Mouse (Mus musculus) liver, embryonic 12.5 days (tissue): ENCODE data around the gene Slco2b1. TPM values are rescaled to one million over a fixed set of nuclear protein-coding genes. Genes with fewer than 3 reads are reported as not detected.

Experiments
- ATAC-seq: fragments of 200-750 bp; cut with Nextera tagmentation; 2 replicates; pipeline ENCODE4 v1.8.0; 2017; ENCODE audit warnings: moderate number of reproducible peaks, mild to moderate bottlenecking, moderate library complexity
- H3K27ac ChIP-seq: fragments of 300-500 bp; sonication (generic); 2 replicates; pipeline ENCODE4 v1.5.1; 2016; ENCODE audit warnings: mild to moderate bottlenecking
- H3K27me3 ChIP-seq: fragments of 300-500 bp; sonication (generic); replicated peaks from 2 replicates; pipeline ENCODE4 v1.6.1; 2016; ENCODE audit warnings: mild to moderate bottlenecking, moderate library complexity
- H3K36me3 ChIP-seq: fragments of 300-500 bp; sonication (generic); 2 replicates; pipeline ENCODE4 v1.6.1; 2016; ENCODE audit warnings: mild to moderate bottlenecking, moderate library complexity
- H3K4me1 ChIP-seq: fragments of 300-500 bp; sonication (generic); 2 replicates; pipeline ENCODE4 v1.6.1; 2016
- H3K4me2 ChIP-seq: fragments of 300-500 bp; sonication (generic); 2 replicates; pipeline ENCODE4 v1.6.1; 2016; ENCODE audit warnings: mild to moderate bottlenecking, moderate library complexity
- H3K4me3 ChIP-seq: fragments of 300-500 bp; sonication (generic); 2 replicates; pipeline ENCODE4 v1.5.1; 2016; ENCODE audit warnings: mild to moderate bottlenecking, moderate library complexity
- H3K9ac ChIP-seq: fragments of 300-500 bp; sonication (generic); 2 replicates; pipeline ENCODE4 v1.6.1; 2016; ENCODE audit warnings: mild to moderate bottlenecking, moderate library complexity
- H3K9me3 ChIP-seq: fragments of 300-500 bp; sonication (generic); replicated peaks from 2 replicates; pipeline ENCODE4 v1.6.1; 2016; ENCODE audit warnings: mild to moderate bottlenecking, moderate library complexity
- WGBS: fragments of 180-500 bp; shearing (Covaris S2); methylation state at CpG from one replicate; pipeline ENCODE4 v1.1.7; 2016; ENCODE audit not compliant: insufficient replicate concordance; 5-methylcytosine and 5-hydroxymethylcytosine counted together
- polyA plus RNA-seq: library from polyadenylated mRNA; unstranded; fragments of >200 nt; fragmentation: Nextera tagmentation; extraction: Ambion mirVana; gene quantifications from 2 replicates; pipeline ENCODE4 v1.2.1, GENCODE M21; 2016

Slco2b1 gene
- polyA plus RNA-seq, 1 experiment from 2014 or later, result 0.45 TPM

DNA sequence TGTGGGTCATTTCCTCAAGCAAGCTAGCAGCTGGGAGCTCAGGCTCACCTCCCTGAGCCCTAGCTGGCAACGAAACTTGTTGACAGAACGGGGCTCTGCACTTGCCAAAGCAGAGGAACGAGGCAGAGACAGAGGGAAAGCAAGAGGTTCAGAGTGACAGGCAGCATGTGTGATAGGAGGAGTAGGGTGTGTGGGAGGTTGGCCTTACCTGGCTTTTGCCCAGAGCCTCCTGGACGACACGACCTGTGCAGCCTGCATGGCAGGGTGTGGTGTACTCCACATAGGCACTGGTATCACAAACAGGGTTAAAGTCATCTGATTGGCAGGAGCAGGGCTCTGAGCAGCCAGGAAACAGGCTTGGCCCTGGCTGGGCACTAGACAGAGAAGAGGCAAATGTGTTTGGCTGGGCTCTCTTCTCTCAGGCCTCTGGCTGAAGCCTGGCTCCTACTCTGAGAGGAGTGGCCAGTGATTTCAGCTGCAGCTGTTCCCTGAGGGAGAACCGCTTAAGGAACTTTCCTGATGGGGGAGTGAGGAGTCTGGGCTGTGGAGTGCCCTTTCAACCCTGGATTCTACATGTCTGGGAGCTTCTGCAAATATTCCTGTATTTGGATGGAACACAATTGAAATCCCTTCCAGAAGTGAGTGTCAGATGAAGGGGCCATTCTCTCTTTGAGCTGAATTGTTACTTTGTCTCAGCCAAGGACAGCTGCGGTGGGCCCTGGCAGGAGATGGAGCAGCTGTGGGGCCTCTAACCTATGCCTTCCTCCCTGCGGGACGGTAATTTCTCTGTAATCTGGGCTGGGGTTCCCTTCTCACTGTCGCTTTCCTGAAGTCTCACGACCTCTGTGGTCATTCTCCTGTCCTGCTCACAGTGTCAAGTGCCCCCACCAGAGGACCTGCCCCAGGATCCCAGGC, 46.3 kb downstream of the Slco2b1 start:
- H3K4me3 ChIP-seq, result no peak overlapping the region
- H3K27me3 ChIP-seq, result peaks cover 26% of the 10 kb centered on the region
- H3K4me1 ChIP-seq, result no peaks in the 10 kb centered on the region
- H3K9ac ChIP-seq, result no peak overlapping the region
- no peaks in the 10 kb centered on the region for H3K9me3 ChIP-seq
- no peak overlapping the region for H3K27ac ChIP-seq
- H3K36me3 ChIP-seq, result no peaks in the 10 kb centered on the region
- no peak overlapping the region for H3K4me2 ChIP-seq
- ATAC-seq, result no peak
- WGBS, result 46% methylated on average over 11 of the region's 11 CpGs

DNA sequence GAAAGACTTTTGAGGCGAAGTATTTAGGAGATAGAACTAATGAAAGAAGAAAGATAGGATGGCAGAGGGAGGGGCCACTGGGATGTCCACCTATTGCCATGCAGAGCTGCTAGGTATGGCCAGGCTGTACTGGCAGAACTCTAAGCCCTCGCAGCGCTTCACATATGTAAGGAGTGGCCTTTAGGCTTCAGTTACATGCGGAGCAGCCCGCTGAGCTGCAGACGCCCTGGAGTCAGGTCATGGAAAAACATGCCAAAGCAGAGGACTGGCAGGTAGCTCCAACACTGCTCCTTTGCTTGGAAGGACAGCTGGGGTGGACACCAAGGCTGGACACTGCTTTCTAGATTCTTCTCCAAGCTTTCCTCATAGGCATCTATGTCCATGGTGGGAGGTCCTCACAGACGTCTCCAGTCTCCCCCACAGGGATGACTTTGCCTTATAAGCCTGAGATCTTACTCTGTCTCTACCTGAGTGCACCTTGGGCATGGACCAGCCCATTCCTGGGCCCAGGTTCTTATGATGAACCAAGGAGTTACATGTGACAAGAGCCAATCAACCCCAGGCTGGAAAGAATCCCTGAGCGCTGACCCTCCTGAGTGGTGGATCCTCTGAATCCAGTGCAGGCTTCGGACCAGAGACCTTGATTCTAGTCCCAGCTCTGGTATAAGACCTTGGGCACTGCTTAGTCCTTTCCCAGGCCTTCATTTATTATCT, 47.5 kb downstream of the Slco2b1 start:
- no peaks in the 10 kb centered on the region for H3K4me1 ChIP-seq
- H3K4me2 ChIP-seq, result no peak overlapping the region
- no peak overlapping the region for H3K9ac ChIP-seq
- H3K4me3 ChIP-seq, result no peak overlapping the region
- H3K9me3 ChIP-seq, result no peaks in the 10 kb centered on the region
- H3K27me3 ChIP-seq, result peaks cover 23% of the 10 kb centered on the region
- H3K36me3 ChIP-seq, result no peaks in the 10 kb centered on the region
- no peak overlapping the region for H3K27ac ChIP-seq
- WGBS, result 75% methylated on average over 9 of the region's 9 CpGs
- ATAC-seq, result no peak

DNA sequence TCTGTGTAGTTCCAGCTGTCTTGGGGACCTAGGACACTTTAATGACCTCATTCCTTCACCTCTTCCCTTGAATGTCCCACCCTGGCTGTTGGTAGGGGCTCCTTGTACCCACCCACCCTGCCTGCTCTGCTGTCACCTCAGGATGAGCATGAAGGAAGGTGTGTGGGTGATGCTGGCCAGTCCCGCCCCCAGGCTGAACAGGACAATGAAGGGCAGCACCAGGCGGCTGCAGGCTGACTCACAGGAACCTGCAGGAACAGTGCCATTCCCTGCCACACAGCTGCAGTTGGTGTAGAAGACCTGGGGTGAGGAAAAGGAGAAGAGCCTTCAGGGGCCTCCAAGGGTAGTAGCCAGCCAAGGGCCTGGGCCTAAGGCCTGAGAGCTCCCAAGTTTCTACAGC, 48.8 kb downstream of the Slco2b1 start:
- no peaks in the 10 kb centered on the region for H3K9me3 ChIP-seq
- no peak overlapping the region for H3K4me2 ChIP-seq
- 60% methylated on average over 2 of the region's 2 CpGs for whole genome bisulfite sequencing
- H3K27ac ChIP-seq, result no peak overlapping the region
- no peak for ATAC-seq
- H3K27me3 ChIP-seq, result peaks cover 18% of the 10 kb centered on the region
- no peak overlapping the region for H3K9ac ChIP-seq
- H3K36me3 ChIP-seq, result no peaks in the 10 kb centered on the region
- no peaks in the 10 kb centered on the region for H3K4me1 ChIP-seq
- no peak overlapping the region for H3K4me3 ChIP-seq

DNA sequence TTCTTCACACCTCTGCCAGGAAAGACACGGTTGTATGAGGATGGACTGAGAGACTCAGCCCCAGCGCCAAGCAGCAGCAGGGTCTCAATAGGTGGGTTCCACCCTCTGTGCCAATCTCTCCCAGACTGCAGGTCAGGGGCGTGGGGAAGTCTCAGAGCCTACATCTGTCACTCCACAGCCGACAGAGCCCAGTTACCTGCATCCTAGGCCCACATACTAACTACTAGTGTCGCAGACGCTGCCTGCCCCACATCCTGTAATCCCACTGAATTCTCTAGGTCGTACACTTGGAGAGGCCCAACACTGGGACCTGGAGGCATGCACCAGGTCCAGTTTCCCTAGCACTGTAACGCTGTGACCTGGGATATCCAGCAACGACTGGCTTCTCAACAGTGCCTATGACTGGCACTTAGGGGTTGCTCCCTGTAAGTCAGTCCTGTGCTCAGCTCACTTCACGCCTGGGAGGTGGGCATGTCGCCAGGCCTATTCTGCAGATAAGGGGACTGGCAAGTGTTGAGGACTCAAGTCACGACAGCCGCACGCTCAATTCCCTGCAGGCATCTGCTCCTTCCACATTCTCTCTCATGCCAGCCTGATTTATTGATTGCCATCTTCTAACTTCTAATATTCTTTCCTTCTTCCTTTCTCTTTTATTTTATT, 49.4 kb downstream of the Slco2b1 start:
- Histone ChIP-seq H3K9me3 (no peaks in the 10 kb centered on the region), H3K9ac (no peak overlapping the region), H3K4me1 (no peaks in the 10 kb centered on the region), H3K27me3 (peaks cover 13% of the 10 kb centered on the region), H3K36me3 (no peaks in the 10 kb centered on the region), H3K4me3 (no peak overlapping the region), H3K4me2 (no peak overlapping the region), H3K27ac (no peak overlapping the region)
- 68% methylated on average over 14 of the region's 14 CpGs for WGBS
- no peak for ATAC-seq

DNA sequence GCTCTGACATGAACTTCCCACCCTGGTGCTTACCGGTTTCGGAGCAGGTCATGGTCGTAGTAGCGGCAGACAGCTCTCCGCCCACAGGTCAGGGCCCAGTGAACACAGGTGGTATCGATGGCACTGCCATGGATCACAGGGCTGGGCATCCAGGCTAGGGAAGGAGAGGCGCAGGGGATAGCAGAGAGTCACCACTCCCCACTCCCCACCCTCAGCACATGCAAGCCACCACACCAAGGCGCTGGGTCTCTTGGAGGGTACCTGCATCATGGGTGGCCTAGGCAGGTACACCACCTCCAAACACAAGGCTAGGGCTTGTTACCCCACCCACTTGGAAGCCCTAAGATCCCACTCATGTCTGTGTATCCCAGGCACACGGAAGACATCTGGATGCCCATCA, 50.1 kb downstream of the Slco2b1 start:
- H3K4me3 ChIP-seq, result no peak overlapping the region
- no peak overlapping the region for H3K9ac ChIP-seq
- WGBS, result 86% methylated on average over 9 of the region's 9 CpGs
- H3K9me3 ChIP-seq, result no peaks in the 10 kb centered on the region
- no peaks in the 10 kb centered on the region for H3K36me3 ChIP-seq
- no peak overlapping the region for H3K4me2 ChIP-seq
- ATAC-seq, result no peak
- no peaks in the 10 kb centered on the region for H3K4me1 ChIP-seq
- H3K27me3 ChIP-seq, result peaks cover 15% of the 10 kb centered on the region
- H3K27ac ChIP-seq, result no peak overlapping the region

DNA sequence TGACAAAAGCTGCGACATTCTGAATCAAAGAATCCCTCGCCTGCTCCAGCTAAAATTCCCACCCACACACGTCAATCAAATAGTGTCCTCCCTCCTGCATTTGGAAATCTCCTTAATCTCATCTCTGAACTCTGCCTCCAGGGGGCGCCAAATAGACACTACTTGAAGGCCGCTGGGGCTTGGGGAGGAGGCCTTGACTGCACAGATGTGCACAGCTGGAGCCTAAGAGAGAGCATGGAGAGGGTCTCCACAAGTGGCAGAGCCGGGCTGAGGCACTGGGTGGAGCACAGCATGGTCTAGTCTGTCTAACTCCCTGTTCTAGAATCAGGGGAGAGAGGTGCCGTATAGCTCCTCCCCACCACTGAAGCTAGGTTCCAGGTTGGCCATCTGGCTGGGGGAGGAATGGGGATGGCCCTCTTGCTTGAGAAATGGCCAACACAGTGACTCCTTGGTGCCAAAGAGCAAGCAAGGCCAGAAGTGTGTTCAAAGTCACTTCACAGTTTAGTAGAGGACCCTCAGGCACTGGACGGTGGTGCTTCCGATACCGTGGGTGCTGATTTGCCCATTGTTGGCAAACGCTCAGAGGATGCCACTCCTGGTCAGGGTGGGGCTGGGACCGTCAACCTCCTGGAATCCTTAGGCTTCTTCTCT, 51.6 kb downstream of the Slco2b1 start:
- Histone ChIP-seq H3K4me3 (no peak overlapping the region), H3K27me3 (peaks cover 19% of the 10 kb centered on the region), H3K27ac (no peak overlapping the region), H3K9me3 (no peaks in the 10 kb centered on the region), H3K4me1 (no peaks in the 10 kb centered on the region), H3K4me2 (no peak overlapping the region), H3K36me3 (no peaks in the 10 kb centered on the region), H3K9ac (no peak overlapping the region)
- no peak for ATAC-seq
- WGBS, result 43% methylated on average over 12 of the region's 12 CpGs

DNA sequence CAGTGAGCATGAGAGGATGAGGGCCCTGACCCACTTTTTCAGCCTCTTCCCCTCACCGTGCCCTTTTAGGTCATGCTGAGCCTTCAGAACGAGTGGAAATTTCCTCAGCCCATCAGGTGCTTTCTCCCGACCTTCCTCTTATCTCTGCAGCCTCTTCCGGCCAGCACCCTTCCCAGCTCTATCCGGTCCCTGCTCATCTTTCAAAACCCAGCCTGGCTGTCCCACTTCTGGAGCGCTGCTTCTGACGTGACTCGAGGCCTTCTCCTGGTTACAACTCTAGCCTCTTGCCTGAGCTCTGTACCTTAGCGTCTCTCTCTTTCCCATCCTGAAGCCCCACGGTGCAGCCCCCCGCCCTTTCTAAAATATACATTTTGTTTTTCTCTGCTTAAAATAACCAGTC, 56.9 kb downstream of the Slco2b1 start:
- H3K27ac ChIP-seq, result no peak overlapping the region
- no peak overlapping the region for H3K4me2 ChIP-seq
- no peak overlapping the region for H3K9ac ChIP-seq
- H3K4me1 ChIP-seq, result no peaks in the 10 kb centered on the region
- ATAC-seq, result no peak
- peaks cover 46% of the 10 kb centered on the region for H3K27me3 ChIP-seq
- 50% methylated on average over 11 of the region's 11 CpGs for WGBS
- no peaks in the 10 kb centered on the region for H3K9me3 ChIP-seq
- H3K4me3 ChIP-seq, result no peak overlapping the region
- H3K36me3 ChIP-seq, result no peaks in the 10 kb centered on the region

DNA sequence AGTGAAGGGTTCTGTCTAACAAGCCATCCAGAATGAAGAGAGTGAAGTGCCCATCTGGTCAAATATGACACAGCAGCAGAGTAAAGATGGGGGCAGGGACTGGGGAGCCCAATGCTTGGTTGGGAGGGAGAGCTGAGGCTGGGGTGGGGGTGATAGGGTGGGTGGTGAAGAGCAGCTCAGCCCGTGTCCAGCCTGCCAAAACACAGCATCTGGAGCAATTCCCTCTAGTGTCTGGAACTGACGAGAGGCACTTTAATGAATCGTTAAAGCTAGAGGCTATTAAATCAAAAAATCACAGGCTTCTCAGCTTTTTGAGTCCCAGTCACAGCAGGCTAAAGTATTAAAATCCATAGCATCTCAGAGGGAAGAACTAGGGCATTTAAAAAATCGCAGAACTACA, 61.6 kb downstream of the Slco2b1 start:
- no peak for ATAC-seq
- WGBS, result 49% methylated on average over 4 of the region's 4 CpGs
- H3K27ac ChIP-seq, result no peak overlapping the region
- H3K4me1 ChIP-seq, result no peaks in the 10 kb centered on the region
- no peaks in the 10 kb centered on the region for H3K9me3 ChIP-seq
- H3K4me2 ChIP-seq, result no peak overlapping the region
- H3K27me3 ChIP-seq, result peaks cover 35% of the 10 kb centered on the region
- no peaks in the 10 kb centered on the region for H3K36me3 ChIP-seq
- no peak overlapping the region for H3K4me3 ChIP-seq
- no peak overlapping the region for H3K9ac ChIP-seq

DNA sequence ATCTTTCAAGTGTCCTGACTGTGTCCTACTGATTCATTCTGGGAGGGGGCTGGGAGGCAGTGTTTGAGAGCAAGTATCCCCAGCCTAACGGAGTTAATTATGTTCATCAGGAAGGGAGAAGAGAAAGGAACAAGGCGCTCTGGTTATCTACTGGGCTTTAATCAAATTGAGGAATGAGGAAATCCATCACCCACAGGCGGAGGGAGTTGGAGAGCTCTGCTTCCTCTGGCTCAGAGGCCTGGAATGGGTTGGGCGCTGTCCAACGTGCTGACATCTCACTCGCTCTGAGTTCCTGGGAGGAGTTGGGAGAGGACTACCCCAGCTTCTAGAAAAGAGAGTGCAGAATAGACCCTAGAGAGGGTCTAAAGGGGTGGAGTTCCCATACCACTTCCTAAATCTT, 62.5 kb downstream of the Slco2b1 start:
- Histone ChIP-seq H3K4me2 (no peak overlapping the region), H3K4me1 (peaks cover 6% of the 10 kb centered on the region), H3K27me3 (peaks cover 39% of the 10 kb centered on the region), H3K9me3 (no peaks in the 10 kb centered on the region), H3K9ac (no peak overlapping the region), H3K4me3 (no peak overlapping the region), H3K36me3 (no peaks in the 10 kb centered on the region), H3K27ac (no peak overlapping the region)
- no peak for ATAC-seq
- 2% methylated on average over 6 of the region's 6 CpGs for WGBS

DNA sequence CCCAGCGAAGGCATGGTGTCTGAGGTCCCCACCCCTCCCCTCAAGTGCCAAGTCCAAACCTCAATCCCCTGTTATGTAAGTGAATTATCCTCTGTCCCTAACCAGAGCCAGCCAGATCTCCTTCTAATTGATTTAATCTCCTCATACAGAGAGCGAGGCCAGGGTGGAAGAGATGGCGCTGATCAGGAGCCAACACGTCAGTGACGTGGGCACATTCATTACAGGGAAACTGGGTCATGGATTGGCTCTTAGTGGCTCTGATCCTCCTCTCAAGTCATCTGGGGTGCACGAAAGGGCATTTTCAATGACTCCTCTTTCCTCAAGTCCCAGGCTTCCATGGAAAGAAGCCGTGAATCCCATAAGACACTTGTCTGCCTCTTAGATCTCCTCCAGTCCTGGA, 66.4 kb downstream of the Slco2b1 start:
- Histone ChIP-seq H3K9me3 (no peaks in the 10 kb centered on the region), H3K27me3 (peaks cover 43% of the 10 kb centered on the region), H3K36me3 (no peaks in the 10 kb centered on the region), H3K9ac (no peak overlapping the region), H3K4me1 (peaks cover 31% of the 10 kb centered on the region), H3K27ac (no peak overlapping the region), H3K4me3 (no peak overlapping the region), H3K4me2 (no peak overlapping the region)
- ATAC-seq, result no peak
- 71% methylated on average over 7 of the region's 7 CpGs for WGBS

DNA sequence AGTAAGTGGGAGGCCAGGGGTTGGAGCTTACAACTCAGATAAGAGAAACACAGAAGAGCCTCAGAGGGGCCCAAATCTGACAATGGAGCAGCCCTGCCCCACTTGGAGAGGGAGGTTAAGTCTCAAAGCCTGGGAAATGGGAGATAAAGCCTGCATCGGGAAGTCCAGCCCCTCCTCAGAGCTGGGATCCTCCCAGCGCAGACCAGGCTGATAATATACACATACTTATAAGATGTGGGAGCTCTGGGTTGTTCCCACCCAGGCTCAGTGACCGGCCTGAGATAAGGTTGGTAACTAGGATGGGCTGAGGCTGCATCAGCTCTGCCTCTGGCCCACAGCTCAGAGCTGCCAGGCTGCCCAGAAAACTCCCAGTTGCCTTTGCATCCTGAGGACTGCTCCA, 69.1 kb downstream of the Slco2b1 start:
- 10% methylated on average over 3 of the region's 3 CpGs for WGBS
- Histone ChIP-seq H3K27me3 (peaks cover 66% of the 10 kb centered on the region), H3K4me1 (peaks cover 31% of the 10 kb centered on the region), H3K9ac (no peak overlapping the region), H3K4me3 (no peak overlapping the region), H3K9me3 (no peaks in the 10 kb centered on the region), H3K4me2 (peak overlapping the region; percentile 39), H3K27ac (no peak overlapping the region), H3K36me3 (no peaks in the 10 kb centered on the region)
- ATAC-seq, result peak; percentile 99

DNA sequence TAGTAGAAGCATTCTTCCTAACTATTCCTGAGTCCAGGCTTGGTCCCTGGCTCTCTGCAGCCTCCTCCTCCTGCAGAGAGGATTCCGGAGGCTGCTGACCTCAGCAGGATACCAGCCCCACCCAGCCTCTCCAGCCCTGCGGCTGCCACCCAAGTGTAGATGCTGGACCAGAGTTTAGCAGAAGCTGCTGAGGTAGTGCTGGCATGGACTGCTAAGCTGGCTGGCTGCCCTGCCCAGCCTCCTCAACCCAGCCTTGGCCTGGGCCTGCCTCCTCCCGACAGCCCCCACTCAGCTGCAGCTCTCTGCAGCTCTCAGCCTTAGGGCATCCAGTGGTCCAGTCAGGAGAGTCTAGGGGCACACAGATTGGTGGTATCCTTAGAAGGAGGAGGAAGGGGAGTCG, 69.9 kb downstream of the Slco2b1 start:
- peaks cover 31% of the 10 kb centered on the region for H3K4me1 ChIP-seq
- 35% methylated on average over 4 of the region's 4 CpGs for WGBS
- no peak overlapping the region for H3K9ac ChIP-seq
- ATAC-seq, result no peak
- no peak overlapping the region for H3K27ac ChIP-seq
- H3K4me2 ChIP-seq, result no peak overlapping the region
- H3K9me3 ChIP-seq, result no peaks in the 10 kb centered on the region
- H3K27me3 ChIP-seq, result peaks cover 74% of the 10 kb centered on the region
- no peaks in the 10 kb centered on the region for H3K36me3 ChIP-seq
- no peak overlapping the region for H3K4me3 ChIP-seq
